Mouse (Mus musculus) ovary, adult 18-20 months (tissue): ENCODE measurements around the gene Banp.

Experiments
- DNase-seq: peaks from one replicate; pipeline ENCODE4 v3.0.0; 2022; ENCODE audit warnings: low spot score, mixed read lengths

The Banp gene

DNA sequence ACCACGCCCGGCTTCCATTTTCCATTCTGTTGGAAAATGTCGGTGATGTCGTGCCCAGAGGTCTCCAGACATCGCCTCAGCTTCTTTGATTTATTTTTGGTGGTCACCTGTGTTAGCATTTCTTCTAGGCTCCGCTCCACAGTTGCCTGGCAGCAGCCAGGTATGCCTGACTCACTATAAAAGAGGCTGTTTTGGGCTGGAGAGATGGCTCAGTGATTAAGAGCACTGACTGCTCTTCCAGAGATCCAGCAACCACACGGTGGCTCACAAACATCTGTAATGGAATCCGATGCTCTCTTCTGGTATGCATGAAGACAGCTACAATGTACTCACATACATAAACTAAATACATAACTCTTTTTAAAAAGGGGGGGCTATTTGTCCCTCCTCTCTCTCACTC lies 23.3 kb upstream of the Banp start:
- DNase-seq = no peak

DNA sequence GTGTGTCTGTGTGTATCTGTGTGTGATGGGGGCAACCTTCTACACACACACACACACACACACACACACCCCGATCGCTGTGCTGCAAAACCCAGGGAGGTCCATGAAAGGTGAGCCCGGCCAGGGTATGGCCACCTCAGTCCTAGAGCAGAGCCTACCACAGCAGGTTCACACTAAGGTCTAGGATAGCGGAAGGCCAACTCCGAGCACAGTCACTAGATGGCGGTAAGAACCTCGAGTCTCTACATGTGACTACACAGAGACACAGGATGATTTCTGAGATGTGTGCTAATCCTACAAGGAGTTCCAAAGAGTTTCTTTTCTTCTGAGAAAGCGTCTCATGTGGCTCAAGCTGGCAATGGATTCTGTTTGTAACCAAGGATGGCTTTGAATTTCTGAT lies 22.2 kb upstream of the Banp start:
- DNase-seq = no peak

DNA sequence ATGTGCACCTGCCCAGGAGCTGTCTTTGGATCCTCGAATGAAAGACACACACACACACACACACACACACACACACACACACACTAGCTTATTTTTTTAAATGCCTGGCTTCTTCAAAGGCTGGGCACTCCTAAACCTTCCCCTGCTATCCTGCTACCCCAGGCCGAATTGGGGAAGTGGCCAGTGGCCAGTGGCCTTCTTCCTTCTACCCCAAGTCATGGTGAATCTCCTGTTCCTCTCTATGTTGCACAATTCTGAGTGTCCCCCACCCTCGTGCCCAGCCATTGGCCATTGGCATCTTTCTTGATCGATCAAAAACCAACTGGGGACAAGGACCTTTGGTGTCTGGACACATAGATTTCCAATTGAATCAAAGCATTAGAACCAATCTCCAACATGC lies 19.5 kb upstream of the Banp start:
- no peak for DNase-seq

DNA sequence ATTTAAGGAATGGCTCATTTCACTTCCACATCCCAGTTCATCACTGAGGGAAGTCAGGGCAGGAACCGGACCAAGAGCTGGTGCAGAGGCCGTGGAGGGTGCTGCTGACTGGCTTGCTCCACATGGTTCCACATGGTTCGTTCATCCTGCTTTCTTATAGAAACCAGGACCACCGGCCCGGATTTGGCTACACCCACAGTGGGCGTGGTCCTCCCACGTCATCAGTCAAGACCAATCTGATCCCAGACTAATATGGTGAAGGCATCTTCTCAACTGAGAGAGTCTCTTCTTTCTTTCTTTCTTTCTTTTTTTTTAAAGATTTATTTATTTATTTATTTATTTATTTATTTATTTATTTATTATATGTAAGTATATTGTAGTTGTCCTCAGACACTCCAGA lies 18.0 kb upstream of the Banp start:
- DNase-seq = no peak

DNA sequence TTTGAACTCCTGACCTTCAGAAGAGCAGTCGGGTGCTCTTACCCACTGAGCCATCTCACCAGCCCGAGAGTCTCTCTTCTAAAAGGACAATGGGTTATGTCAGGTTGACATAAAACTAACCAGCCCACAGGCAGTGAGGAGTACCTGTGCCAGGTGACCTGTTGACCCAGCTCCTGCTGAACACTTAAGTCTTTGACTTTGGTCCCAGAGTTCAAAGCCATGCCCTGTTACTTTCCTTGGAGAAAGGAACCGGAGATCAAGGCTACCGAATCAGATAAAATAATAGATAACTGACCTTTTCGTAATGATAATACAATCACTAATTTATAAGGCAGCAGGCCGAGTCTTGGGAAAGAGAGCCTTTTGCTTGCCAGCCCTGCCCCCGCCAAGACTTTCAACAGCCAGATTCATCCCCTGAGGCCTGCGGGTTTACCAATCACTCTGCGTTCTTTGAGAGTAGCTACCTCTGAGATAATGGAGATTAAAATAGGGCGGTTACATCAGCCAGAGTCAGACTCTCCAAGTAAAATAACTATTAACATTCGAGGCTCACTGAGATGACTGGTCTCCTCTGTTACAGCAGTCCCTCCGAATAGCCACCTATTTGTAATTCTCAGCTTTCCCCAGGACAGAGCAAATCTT lies 17.4 kb upstream of the Banp start:
- DNase-seq = no peak

DNA sequence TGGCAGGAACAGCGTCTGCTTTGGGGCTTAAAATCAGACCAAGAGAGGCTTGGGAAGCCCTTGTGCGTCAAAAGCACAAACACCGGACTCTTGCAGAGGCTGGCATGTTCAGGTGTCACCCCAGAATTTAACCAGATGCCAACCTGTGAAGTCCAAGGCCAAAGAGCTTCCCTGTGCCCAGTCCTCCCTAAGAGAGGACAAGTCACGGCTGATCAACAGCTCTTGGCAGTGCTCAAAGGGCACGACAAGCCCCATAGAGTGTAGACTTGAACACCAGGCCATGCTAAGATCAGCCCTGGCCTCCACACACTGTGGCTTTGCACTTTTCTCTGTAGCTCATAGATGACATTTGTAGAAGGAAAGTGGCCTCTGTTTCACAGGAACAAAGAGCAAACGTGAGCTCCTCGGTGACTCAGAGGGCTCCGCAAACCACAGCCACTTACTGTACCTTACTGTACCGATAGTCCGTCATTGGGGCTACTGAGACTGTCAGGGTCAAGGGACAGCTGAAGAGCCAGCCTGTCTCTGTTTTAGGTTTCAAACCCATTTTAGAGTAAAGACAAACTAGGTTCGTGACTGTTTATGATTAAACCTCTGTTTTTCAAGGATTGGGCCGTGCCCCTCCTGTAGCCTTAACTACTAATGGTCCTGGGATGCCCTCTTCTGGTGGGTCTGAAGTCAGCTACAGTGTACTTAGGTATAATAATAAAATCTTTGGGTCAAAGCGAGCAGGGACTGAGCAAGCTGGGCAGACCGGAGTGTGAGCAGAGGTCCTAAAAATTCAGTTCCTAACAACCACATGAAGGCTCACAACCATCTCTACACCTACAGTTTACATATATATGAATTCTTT lies 16.7 kb upstream of the Banp start:
- DNase-seq = no peak

DNA sequence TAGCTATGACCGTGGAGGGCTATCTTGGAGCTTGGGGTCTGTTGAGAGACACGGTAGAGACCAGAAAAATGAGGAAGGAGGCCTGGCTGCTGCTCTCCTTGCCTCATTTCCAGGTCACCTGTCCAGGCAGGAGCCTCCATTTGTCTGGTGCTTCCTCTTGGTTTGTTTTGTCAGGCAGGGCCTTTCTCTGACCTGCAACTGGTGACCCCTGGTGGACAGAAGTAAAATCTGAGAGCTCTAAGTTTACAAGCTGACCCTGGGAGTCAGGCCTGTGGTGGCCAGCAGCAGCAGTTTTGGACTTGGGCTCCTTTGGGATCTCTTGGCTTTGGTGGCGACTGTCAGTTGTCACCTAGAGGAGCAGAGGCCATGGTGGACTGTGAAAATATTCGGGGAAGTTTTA lies 15.0 kb upstream of the Banp start:
- DNase-seq = no peak

DNA sequence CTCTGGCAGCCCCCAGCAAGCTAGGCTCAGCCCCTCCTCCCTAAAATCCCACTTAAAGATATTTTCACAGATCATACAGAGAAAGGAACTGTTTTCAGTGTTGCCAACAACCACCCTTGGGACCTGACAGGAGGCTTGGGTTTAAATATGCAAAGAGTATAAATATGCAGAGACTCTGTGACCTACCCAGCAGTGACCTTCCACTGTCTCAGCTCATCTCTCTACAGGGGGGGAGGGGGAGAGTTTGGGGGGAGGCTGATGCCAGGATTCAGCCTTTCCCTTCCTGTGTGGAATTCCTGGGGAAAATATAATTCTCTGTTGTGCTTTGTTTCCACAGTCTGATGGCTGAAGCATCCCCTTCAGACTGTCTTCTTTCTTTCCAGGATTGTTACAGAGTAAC lies 14.6 kb upstream of the Banp start:
- no peak for DNase-seq

DNA sequence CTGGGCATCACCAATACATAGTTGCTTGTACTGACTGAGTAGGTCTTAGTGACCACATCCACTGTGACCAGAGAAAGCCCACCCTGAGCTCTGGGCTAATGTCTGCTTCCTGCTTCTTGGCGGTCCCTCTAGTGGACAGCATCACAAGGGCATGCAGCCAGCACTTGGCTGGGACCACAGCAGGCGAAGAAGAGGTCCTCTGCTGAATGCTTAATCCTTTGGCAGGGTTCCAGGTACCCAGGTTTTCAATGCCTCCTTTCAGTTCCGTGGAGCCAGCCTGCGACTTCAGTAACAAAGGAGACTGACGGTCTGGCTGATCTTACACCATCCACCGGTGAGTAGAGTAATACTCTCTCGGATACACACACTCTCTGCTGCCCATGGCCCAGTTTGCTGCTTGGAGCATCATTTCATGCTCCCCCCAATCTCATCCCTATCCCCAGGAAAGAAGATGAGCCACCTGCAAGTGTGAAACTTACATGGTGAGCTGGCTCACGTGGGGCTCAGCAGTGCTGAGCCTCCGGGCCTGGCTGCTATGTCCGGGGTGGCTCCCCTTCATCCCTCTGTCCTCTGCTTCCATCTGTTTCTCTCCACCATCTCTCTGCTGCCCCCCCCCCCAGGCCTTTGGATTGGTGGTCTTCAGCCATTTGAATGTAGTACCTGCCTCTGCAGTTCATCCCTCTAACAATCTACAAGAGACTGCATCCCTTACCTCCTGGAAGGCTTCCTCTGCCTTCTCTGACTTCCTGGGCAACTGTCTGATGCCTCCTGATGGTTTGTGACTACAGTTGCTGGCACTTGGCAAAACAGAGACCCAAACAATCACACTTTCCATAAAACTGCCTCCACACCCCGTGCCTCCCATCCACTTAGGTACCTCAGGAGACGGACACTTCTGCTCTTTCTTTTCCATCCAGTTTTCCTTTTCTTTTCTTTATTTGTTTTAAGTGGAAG lies 13.9 kb upstream of the Banp start:
- no peak for DNase-seq

DNA sequence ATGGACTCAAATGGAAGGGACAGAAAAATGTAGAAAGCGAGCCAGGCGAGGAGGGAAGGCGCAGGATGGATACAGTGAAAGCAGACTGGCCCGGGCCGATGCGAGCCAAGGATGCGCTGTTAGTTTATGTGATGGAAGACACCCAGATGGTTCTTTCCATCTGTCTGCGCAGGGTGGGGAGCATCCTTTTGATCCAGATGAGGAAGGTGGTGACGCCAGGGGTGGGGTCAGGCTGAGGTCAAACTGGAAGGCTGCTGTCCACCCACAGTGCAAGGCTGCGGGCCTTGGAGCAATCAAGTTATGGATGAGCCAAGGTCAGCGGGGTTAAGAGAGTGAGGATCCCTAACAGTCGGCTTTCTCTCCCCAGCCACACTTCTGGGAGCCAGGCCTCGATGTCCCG lies 13.2 kb upstream of the Banp start:
- no peak for DNase-seq

DNA sequence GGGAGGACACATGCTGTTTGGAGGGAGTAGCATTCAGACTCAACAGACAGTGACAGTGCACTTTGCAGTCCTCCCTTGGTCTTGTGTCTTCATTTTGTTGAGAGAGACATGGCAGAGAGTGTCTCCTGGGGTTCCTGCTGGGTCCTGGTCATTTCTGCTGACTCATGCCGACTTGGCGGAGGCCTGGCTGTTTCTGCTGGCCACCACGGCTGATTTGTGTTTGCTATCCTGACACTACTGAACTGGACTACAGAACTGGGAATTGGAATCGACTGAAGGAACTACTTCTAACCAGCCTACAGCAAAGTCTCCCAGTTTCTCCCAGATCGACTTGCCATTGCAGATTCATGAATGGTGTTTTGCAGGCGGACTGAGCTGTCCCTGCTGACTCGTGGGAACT lies 10.8 kb upstream of the Banp start:
- DNase-seq = no peak

DNA sequence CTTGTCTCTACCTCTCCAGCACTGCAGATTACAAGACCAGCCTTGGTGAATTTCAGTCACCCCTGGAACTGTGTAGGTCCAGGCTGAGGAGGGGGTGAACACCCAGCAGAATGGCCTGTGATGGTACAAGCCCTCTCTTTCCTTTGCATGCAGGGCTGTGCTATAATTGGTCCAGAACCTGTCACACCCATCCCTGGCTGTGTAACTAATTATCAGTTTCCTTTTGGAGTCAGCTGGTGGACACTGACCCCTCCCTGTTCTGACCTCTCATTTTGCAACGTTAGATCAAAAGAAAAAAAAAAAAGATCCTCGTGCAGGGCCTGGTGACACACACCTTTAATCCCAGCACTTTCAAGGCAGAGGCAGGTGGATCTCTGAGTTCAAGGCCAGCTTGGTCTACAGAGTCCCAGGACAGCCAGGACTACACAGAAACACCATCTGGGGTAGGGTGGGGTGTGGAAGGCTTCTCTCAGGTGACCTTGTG lies 6.5 kb upstream of the Banp start:
- DNase-seq = no peak

DNA sequence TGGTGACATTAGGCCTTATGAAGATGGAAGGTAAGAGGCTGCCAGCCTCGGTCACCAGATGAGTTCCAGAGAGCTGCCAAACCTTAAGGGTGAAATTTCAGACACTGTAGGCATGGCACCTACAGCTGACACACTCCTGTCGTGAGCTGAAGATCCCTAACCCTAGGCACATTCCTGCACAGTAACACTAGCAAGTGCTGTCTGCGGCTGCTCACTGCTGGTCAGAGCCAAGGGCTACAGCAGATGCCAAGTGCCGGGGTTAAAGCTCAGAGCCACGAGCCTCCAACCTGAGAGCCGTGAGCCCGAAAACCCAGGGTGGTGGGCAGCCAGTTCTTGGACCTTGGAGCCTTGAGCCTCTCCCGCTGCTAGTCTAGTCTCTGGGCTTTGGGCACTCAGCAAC lies 5.8 kb upstream of the Banp start:
- DNase-seq = no peak

DNA sequence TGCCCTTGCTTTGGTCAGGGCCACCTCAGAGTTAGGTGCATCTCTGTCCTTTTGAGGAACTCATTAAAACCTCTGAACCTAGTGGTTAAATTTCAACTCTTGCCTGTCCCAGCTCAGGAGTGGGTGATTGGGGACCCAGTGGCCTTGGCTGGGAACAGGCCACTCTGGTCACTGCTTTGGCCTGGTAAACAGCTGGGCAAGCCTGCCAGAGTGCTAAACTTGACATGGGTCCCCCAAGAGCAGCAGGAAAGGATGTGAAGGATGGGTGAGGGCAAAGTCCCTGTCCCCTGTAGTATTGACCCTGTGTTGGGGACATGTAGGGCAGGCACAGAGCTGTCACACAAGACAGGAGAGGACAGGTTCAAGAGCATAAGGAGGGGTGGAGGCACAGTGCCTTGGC lies 4.7 kb upstream of the Banp start, which contains the start of gene Car5a:
Gene Car5a, minus strand, starts transcription at position 74 of the 400 bp plus-strand sequence.
- no peak for DNase-seq

DNA sequence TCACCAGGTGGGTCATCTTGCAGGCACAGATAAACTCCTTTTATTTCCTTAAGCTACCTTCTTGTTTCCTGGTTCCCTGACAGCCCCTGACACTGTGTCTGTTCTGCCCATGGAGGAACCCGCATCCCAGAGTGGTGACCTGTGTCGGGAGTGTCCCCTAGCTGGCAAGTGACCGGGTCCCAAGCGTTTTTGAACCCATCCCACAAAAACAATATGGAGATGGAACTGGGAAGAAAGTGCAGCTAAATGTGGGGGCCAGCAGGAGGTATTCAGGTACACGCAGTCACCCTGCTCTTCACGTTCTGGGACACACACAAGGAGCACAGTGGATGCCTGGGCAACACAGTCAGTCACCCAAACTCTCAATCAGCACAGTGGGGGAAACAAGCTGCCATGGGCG lies 3.2 kb upstream of the Banp start:
- DNase-seq = no peak

DNA sequence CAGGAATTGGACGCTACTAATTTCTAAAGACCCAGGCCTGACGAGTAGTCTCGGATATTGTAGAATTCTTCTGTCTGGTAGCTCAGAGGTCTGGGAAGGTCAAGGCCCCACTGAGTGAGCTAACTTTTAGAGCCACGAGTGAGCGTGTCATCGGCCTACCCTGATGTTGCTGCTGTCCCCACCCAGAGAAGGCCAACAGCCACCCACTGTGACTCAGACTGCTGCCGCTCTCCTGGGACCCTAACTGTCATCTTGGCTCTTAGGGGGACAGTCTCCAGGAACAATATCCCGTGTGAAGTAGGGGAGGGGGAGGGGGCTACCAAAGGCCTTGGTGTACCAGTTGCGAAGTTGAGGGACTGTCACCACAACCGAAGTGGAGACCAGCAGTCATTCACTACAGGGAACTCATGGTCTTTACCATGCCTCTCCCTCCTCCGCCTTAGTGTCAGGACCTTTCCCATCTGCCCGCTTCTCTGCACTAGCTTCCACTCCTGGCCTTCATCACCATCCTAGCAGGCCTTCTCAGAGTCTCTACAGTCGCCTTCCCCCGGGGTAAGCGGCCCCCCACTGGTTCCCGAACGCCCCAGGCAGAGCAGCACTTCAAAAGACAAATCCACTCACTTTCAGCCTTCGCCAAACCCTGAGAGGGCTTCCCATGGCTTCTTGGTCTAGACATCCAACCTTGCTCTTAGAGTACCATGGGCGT lies 2.4 kb upstream of the Banp start:
- DNase-seq = no peak

DNA sequence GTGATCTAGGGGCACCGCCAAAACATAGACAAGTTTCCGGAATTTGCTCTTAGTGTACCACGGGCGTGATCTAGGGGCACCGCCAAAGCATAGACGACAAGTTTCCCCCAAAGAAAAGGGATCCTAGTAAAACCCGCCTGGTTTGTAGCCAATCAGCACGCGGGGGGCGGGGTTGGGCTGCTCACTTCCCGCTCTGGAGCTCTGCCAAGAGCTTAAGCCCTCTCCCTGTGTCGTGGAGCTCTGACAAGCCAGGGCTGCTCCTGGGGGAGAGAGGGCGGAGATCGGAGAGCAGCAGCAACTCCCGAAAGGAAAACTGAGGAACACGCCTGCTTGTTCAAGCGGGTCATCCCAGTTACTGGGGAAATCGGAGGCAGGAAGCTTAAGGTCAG lies 1.8 kb upstream of the Banp start:
- DNase-seq = peak; percentile 84

DNA sequence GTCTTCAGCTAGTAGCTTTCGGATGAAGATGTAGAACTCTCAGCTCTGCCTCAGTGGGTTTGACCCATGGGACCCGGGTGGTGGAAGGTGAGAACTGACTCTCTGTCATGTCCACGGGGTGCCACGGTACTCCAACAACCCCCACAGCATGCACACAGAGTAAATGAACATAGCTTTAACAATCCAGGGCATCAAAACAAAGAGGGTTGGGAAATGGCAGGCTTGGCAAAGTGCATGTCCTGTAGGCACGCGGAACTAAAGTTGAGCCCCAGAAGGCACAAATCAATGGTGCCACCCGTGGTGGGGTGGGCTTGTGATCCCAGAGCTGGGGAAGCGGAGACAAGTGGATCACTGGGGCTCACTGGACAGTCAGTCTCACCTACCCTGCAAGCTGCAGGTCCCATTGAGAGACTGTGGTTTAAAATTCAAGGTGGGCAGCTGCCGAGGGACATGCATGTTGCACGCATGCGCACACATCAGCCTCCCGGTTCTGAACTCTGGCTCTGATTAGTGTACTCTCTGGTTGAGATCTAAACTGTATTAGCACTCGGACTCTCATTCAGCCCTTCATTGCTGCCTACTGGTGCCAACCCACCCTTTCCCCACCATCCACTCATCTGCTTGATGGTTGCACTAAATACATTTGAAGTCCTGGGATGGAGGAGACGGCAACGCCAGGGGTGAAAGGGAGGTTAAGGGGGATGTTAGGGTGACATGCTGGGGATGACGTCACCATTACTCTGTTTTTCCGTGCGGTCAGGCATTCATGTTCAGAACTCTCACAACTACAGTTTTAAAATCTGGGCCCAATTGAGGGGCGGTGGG lies 1.0 kb upstream of the Banp start:
- DNase-seq = no peak

DNA sequence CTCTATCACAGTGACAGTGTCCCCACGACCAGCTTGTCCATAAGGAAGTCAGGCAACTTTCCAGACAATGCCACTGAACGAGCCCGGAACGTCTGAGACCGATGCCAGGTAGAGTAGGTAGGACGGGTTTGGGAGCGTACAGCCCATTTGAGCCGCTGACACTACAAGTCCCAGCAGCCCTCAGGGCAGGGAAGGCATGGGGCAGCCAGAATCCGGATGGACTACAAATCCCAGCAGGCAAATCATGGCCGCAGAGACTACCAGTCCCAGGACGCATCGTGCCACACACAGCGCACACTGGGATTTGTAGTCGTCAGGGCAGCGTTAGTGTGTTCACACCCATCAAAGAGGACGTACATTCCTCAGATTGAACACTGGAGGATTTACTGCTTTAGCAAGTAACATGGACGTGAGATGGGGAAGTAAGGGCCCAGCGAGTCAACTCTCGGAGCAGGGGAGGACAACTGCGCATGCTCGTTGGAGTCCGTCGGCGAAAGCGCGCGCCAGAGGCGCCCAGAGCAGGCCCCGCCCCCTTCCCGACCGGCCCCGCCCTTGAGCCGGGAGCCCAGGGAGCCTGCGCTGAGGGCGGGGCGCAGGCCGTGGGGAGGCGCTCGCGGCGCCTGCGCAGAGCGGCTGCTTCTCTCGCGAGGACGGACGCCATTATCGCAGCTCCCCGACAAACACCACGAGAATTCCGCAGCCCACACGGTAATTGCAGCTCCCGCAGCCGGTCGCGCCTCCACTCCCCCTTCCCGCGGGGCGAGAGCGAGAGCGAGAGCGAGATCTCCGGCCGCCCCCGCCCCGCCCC lies 595 bp downstream of the Banp start:
- peak; percentile 97 for DNase-seq
